Mouse (Mus musculus): Measurements from ENCODE around the gene Pon1.

DNA sequence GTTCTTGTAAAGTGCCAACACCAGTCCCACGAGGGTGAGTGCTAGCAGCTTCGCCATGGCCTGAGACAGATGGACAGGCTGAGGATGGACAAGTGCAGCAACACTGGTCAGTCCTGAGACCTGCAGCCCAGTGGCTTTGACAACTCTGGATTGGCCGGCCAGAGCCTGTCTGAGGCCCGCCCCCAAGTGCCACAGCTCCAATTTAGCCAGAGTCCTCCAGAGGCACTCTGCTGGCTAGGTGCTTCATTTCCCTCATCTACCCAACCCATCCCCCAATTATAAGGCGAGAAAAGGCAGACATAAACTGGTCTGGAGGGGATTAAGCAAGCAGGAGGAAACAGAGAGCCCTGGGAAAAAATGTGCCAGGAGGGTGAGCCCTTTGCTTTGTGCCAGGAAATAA is at the start of gene Pon1:
- no peak for TF ChIP-seq CTCF (IDR thresholded peaks at IDR 0.05; ENCODE audit: control insufficient read depth, insufficient read depth, insufficient read length)
- TF ChIP-seq MAX (IDR thresholded peaks at IDR 0.05): no peak
- no peak for TF ChIP-seq USF1 (IDR thresholded peaks at IDR 0.05; ENCODE audit: low read depth)
- no peak for TF ChIP-seq CEBPB (IDR thresholded peaks at IDR 0.05; ENCODE audit: low read depth)
- TF ChIP-seq MYOG (IDR thresholded peaks at IDR 0.05; ENCODE audit: control insufficient read depth, extremely low read depth, insufficient read length): no peak
